Mouse (Mus musculus): ENCODE results near the gene Cep170.

Gene Cep170

GRCm38 (mm10) chr1:176814036-176814420 is at the start of gene Cep170:
Gene Cep170 (minus strand): TSS chr1:176814067.
- DNase-seq (ENCODE audit: inconsistent age in 2 of 2, low spot score in 1 of 2), result peak; percentile 97 to 99

- DNase-seq (ENCODE audit: inconsistent age in 2 of 2, low spot score in 1 of 2), result peak; percentile 46 to 91
Observed at GRCm38 (mm10) chr1:176861981-176862644, 48.2 kb upstream of the Cep170 start.

GRCm38 (mm10) chr1:176852813-176853590 is 39.1 kb upstream of the Cep170 start:
- no peak for DNase-seq (ENCODE audit: inconsistent age in 2 of 2, low spot score in 1 of 2)

GRCm38 (mm10) chr1:176851401-176851800 is 37.5 kb upstream of the Cep170 start:
- peak; percentile 20 to 73 for DNase-seq (ENCODE audit: inconsistent age in 2 of 2, low spot score in 1 of 2)

- no peak for DNase-seq (ENCODE audit: inconsistent age in 2 of 2, low spot score in 1 of 2)
Observed at GRCm38 (mm10) chr1:176849377-176849776, 35.5 kb upstream of the Cep170 start.

- DNase-seq (ENCODE audit: inconsistent age in 2 of 2, low spot score in 1 of 2), result no peak
Observed at GRCm38 (mm10) chr1:176848613-176849290, 34.9 kb upstream of the Cep170 start.

- DNase-seq (ENCODE audit: inconsistent age in 2 of 2, low spot score in 1 of 2), result no peak
Observed at GRCm38 (mm10) chr1:176847118-176847859, 33.4 kb upstream of the Cep170 start.

- DNase-seq (ENCODE audit: inconsistent age in 2 of 2, low spot score in 1 of 2), result no peak
Observed at GRCm38 (mm10) chr1:176845082-176845977, 31.5 kb upstream of the Cep170 start.

GRCm38 (mm10) chr1:176836562-176836961 is 22.7 kb upstream of the Cep170 start:
- peak in 1 of 2 experiments; percentile 3 for DNase-seq (ENCODE audit: inconsistent age in 2 of 2, low spot score in 1 of 2)

- DNase-seq (ENCODE audit: inconsistent age in 2 of 2, low spot score in 1 of 2), result peak; percentile 41 to 70
Observed at GRCm38 (mm10) chr1:176835501-176836294, 21.8 kb upstream of the Cep170 start.

GRCm38 (mm10) chr1:176834880-176835279 is 21.0 kb upstream of the Cep170 start:
- DNase-seq (ENCODE audit: inconsistent age in 2 of 2, low spot score in 1 of 2), result peak; percentile 17 to 60

- peak in 1 of 2 experiments; percentile 54 for DNase-seq (ENCODE audit: inconsistent age in 2 of 2, low spot score in 1 of 2)
Observed at GRCm38 (mm10) chr1:176833948-176834347, 20.1 kb upstream of the Cep170 start.

GRCm38 (mm10) chr1:176833257-176833656 is 19.4 kb upstream of the Cep170 start:
- DNase-seq (ENCODE audit: inconsistent age in 2 of 2, low spot score in 1 of 2), result no peak

- DNase-seq (ENCODE audit: inconsistent age in 2 of 2, low spot score in 1 of 2), result no peak
Observed at GRCm38 (mm10) chr1:176832607-176833006, 18.7 kb upstream of the Cep170 start.

GRCm38 (mm10) chr1:176832071-176832470 is 18.2 kb upstream of the Cep170 start:
- no peak for DNase-seq (ENCODE audit: inconsistent age in 2 of 2, low spot score in 1 of 2)

- no peak for DNase-seq (ENCODE audit: inconsistent age in 2 of 2, low spot score in 1 of 2)
Observed at GRCm38 (mm10) chr1:176828666-176829065, 14.8 kb upstream of the Cep170 start.

GRCm38 (mm10) chr1:176827945-176828485 is 14.1 kb upstream of the Cep170 start:
- no peak for DNase-seq (ENCODE audit: inconsistent age in 2 of 2, low spot score in 1 of 2)

- peak; percentile 90 to 95 for DNase-seq (ENCODE audit: inconsistent age in 2 of 2, low spot score in 1 of 2)
Observed at GRCm38 (mm10) chr1:176827365-176827764, 13.5 kb upstream of the Cep170 start.

GRCm38 (mm10) chr1:176826931-176827330 is 13.1 kb upstream of the Cep170 start:
- DNase-seq (ENCODE audit: inconsistent age in 2 of 2, low spot score in 1 of 2), result no peak

Measured in adrenal gland, adult (tissue).